Mouse (Mus musculus) skeletal muscle tissue, postnatal 0 days (tissue): ENCODE results near the gene Olfr270. TPM values are rescaled to one million over a fixed set of nuclear protein-coding genes. Genes with fewer than 3 reads are reported as not detected.

Experiments used
- polyA plus RNA-seq: library from polyadenylated mRNA; unstranded; fragments of >200 nt; fragmentation: Nextera tagmentation; extraction: Ambion mirVana; gene quantifications from 2 replicates; pipeline ENCODE4 v1.2.1, GENCODE M21; 2015

Olfr270 gene
- not detected in 2 replicates for polyA plus RNA-seq

DNA sequence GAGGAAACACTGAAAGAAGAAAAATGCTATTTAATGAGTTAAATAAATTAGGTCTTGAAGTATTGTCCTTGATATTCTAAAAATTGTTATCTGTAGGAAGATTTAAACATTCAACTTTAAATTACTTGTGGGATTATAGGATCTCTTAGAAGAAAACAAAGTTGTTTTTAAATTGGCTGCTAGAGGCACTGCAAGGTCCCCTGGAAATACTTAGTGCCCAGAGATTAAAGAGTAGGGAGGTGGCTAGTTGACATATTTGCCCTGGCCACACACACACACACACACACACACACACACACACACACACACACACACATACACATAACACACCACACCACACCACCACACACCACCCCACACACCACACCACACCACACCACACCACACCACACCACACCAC, at the start of gene Olfr270:
Olfr270 (plus strand) TSS at position 301 of the 400 bp plus-strand sequence.

DNA sequence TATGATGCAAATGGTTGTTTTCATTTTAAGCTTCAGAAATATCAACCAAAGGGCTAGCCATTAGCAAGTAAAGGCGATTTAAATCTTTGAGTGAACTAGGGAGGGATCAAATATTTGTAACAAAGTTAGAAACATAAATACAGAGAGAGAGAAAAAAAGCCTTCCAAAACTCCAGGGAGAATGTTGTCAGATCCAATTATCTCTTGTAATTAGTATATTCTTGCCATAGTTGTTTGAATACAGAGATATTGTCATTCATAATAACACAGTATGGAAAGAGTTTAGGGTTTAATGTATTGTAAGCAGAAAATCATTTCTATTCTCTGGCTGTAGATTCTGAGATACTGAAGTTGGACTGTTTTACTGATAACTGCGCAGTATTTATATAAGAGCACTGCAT, 45.3 kb upstream of the Olfr270 start, which contains the start of gene Olfr272:
Olfr272 (minus strand) TSS at position 101 of the 400 bp plus-strand sequence.

DNA sequence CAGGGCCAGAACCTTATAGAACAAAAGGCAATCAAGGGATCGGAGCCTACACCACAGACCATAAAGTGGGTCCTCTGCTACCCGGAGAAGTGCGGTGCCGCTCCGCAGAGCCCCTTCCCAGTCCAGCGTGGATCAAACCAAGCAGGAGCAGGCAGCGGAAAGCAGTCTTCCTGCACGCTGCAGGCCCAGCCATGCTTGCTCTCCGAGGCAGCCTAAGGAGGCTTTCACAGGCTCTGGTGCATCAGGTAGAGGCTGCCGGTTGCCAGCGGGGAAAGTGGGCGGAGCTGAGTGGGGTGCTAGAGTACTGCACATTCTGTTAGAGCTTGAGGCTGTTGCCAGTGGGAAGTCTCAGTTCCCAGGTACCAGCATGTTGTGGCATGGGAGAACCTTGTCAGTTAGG, 24.9 kb downstream of the Olfr270 start, which contains the start of gene Nipsnap3a:
Nipsnap3a (plus strand) TSS at position 25 of the 400 bp plus-strand sequence.

DNA sequence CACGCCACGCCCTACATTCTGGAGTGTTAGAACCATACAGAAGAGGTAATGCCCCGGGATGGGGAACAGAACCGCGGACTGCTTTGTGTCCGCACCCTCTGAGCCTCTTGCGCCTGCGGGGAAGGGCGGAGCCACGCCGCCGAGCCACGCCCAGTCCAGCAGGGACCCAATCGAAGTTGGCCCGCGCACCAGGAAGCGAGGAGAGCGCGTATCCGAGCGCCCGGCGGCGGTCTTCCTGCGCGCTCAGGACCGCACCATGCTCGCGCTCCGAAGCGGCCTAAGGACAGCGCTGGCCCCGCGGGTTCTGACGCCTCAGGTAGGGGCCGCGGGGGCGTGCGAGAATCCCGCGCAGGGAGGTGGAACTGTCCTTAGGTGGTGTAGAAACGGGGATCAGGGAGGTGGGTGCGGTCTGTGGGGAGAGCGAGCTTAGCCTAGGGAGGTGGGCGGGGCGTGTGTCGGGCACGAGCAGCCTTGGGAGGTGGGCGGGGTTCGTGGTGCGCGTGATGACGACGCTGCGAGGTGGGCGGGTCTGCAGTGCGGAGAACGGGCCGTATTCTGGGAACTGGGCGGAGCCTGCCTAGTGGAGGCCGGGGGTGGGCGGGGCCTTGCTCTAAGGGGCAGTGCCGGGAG, 47.5 kb downstream of the Olfr270 start, which contains the start of gene Nipsnap3b:
Nipsnap3b (plus strand) TSS at position 149 of the 630 bp plus-strand sequence.

Other genes with a start within 250 kb of the Olfr270 start
- not detected in 2 replicates for gene Olfr275, start 149.9 kb upstream of the Olfr270 start, polyA plus RNA-seq
- gene Olfr273, start 105.3 kb upstream of the Olfr270 start, polyA plus RNA-seq: not detected in 2 replicates
- gene Olfr272, start 45.4 kb upstream of the Olfr270 start, polyA plus RNA-seq: not detected in 2 replicates
- not detected in 2 replicates for gene Nipsnap3a, start 24.7 kb downstream of the Olfr270 start, polyA plus RNA-seq
- gene Nipsnap3b, start 47.3 kb downstream of the Olfr270 start, polyA plus RNA-seq: 24.3 and 30.0 TPM in 2 replicates
- 4.5 and 4.6 TPM in 2 replicates for gene Abca1, start 195.3 kb downstream of the Olfr270 start, polyA plus RNA-seq